Mouse (Mus musculus): ENCODE results near the gene Phf21b.

GRCm38 (mm10) chr15:84754987-84755386 lies 100.9 kb downstream of the Phf21b start:
- peak; percentile 96 for TF ChIP-seq CTCF (IDR thresholded peaks at IDR 0.05; ENCODE audit: low read depth)
- TF ChIP-seq EP300 (IDR thresholded peaks at IDR 0.05; ENCODE audit: low read depth): no peak

Data from heart, postnatal 0 days (tissue).